Mouse (Mus musculus) adrenal gland, postnatal 14 days (tissue): ENCODE results near the gene Chaf1a. TPM values are rescaled to one million over a fixed set of nuclear protein-coding genes. Genes with fewer than 3 reads are reported as not detected.
A peak's percentile ranks its signal among the peaks of the same experiment; 100 is the strongest.
"Not testable (repeated sequence)": the region's sequence is repeated elsewhere in the genome, so short reads cannot be mapped to it uniquely, and the experiment has no call there.

Experiments used
- DNase-seq: peaks from one replicate; pipeline ENCODE4 v3.0.0; 2021; ENCODE audit warnings: mixed read lengths
- total RNA-seq: library from RNA; stranded (reverse); gene quantifications from 2 replicates; pipeline ENCODE4 v1.2.3, GENCODE M21; 2021

Chaf1a gene
- total RNA-seq, 1 experiment from 2014 or later, result 10.2 TPM

GRCm38 (mm10) chr17:56080781-56081585 is 40.7 kb downstream of the Chaf1a start:
- peak; percentile 55 for DNase-seq

- no peak for DNase-seq
These were observed 52.1 kb downstream of the Chaf1a start for GRCm38 (mm10) chr17:56092312-56092711.

- DNase-seq, result no peak
These were observed 52.6 kb downstream of the Chaf1a start for GRCm38 (mm10) chr17:56092794-56093193.

GRCm38 (mm10) chr17:56096883-56097282 is 56.6 kb downstream of the Chaf1a start:
- no peak for DNase-seq

GRCm38 (mm10) chr17:56098180-56098579 is 57.9 kb downstream of the Chaf1a start:
- no peak for DNase-seq

- peak; percentile 62 for DNase-seq
These were observed 58.7 kb downstream of the Chaf1a start for GRCm38 (mm10) chr17:56098711-56099572.

- DNase-seq, result peak; percentile 36
These were observed 60.6 kb downstream of the Chaf1a start for GRCm38 (mm10) chr17:56100811-56101210.

- DNase-seq, result peak; percentile 7
These were observed 61.9 kb downstream of the Chaf1a start for GRCm38 (mm10) chr17:56102158-56102557.

- peak; percentile 23 for DNase-seq
These were observed 62.7 kb downstream of the Chaf1a start for GRCm38 (mm10) chr17:56102927-56103326.

- no peak for DNase-seq
These were observed 63.4 kb downstream of the Chaf1a start for GRCm38 (mm10) chr17:56103465-56104285.

- not testable (repeated sequence) for DNase-seq
These were observed 64.6 kb downstream of the Chaf1a start for GRCm38 (mm10) chr17:56104821-56105220.

- DNase-seq, result not testable (repeated sequence)
These were observed 66.2 kb downstream of the Chaf1a start for GRCm38 (mm10) chr17:56106436-56106835.

- peak; percentile 23 for DNase-seq
These were observed 66.7 kb downstream of the Chaf1a start for GRCm38 (mm10) chr17:56106981-56107380.

- DNase-seq, result peak; percentile 38
These were observed 67.5 kb downstream of the Chaf1a start for GRCm38 (mm10) chr17:56107736-56108135.

GRCm38 (mm10) chr17:56108334-56109044 is 68.2 kb downstream of the Chaf1a start:
- peak; percentile 89 for DNase-seq

- DNase-seq, result peak; percentile 77
These were observed 69.2 kb downstream of the Chaf1a start, which contains the start of gene Plin4 for GRCm38 (mm10) chr17:56109219-56110051. Gene Plin4, minus strand, starts transcription at chr17:56109803.

- peak; percentile 81 for DNase-seq
These were observed 70.3 kb downstream of the Chaf1a start for GRCm38 (mm10) chr17:56110571-56110970.

GRCm38 (mm10) chr17:56111021-56111420 is 70.8 kb downstream of the Chaf1a start:
- peak; percentile 53 for DNase-seq

GRCm38 (mm10) chr17:56111864-56112263 is 71.6 kb downstream of the Chaf1a start:
- peak; percentile 86 for DNase-seq

- DNase-seq, result no peak
These were observed 72.5 kb downstream of the Chaf1a start for GRCm38 (mm10) chr17:56112743-56113142.
